Mouse (Mus musculus): ENCODE results near the gene Iqce. TPM values are rescaled to one million over a fixed set of nuclear protein-coding genes. Genes with fewer than 3 reads are reported as not detected.

Iqce gene
- polyA plus RNA-seq, 1 experiment from 2014 or later = 4.1 TPM

- H3K4me1 ChIP-seq (replicated peaks) = peaks cover 18% of the 10 kb centered on the region
- no peak overlapping the region for H3K4me3 ChIP-seq (replicated peaks)
- H3K4me2 ChIP-seq = no peak overlapping the region
- 73% methylated on average over 10 of the region's 10 CpGs for WGBS (ENCODE audit: insufficient replicate concordance)
- H3K27me3 ChIP-seq = no peaks in the 10 kb centered on the region
- H3K9ac ChIP-seq = no peak overlapping the region
- H3K27ac ChIP-seq (replicated peaks) = no peak overlapping the region
- no peaks in the 10 kb centered on the region for H3K9me3 ChIP-seq (replicated peaks)
- no peak for ATAC-seq (ENCODE audit: insufficient read depth)
- H3K36me3 ChIP-seq (replicated peaks) = peaks cover 26% of the 10 kb centered on the region
Observed at GRCm38 (mm10) chr5:140621517-140621916, 80.7 kb downstream of the Iqce start.

- Histone ChIP-seq H3K4me2 (no peak overlapping the region), H3K9me3 (replicated peaks) (no peaks in the 10 kb centered on the region), H3K36me3 (replicated peaks) (peaks cover 26% of the 10 kb centered on the region), H3K4me1 (replicated peaks) (peaks cover 23% of the 10 kb centered on the region), H3K27me3 (no peaks in the 10 kb centered on the region), H3K9ac (no peak overlapping the region), H3K27ac (replicated peaks) (no peak overlapping the region), H3K4me3 (replicated peaks) (no peak overlapping the region)
- 61% methylated on average over 9 of the region's 9 CpGs for WGBS (ENCODE audit: insufficient replicate concordance)
- no peak for ATAC-seq (ENCODE audit: insufficient read depth)
Observed at GRCm38 (mm10) chr5:140621092-140621491, 81.1 kb downstream of the Iqce start.

GRCm38 (mm10) chr5:140619895-140620736 is 82.1 kb downstream of the Iqce start:
- ATAC-seq (ENCODE audit: insufficient read depth) = no peak
- Histone ChIP-seq H3K36me3 (replicated peaks) (peaks cover 22% of the 10 kb centered on the region; the same call in 1 of the 2 replicates), H3K4me2 (no peak overlapping the region), H3K27me3 (no peaks in the 10 kb centered on the region), H3K4me1 (replicated peaks) (peaks cover 31% of the 10 kb centered on the region), H3K4me3 (replicated peaks) (no peak overlapping the region), H3K9ac (no peak overlapping the region), H3K27ac (replicated peaks) (no peak overlapping the region), H3K9me3 (replicated peaks) (no peaks in the 10 kb centered on the region)
- 37% methylated on average over 7 of the region's 7 CpGs for WGBS (ENCODE audit: insufficient replicate concordance)

GRCm38 (mm10) chr5:140619151-140619771 is 82.9 kb downstream of the Iqce start:
- H3K4me3 ChIP-seq (replicated peaks) = no peak overlapping the region
- WGBS (ENCODE audit: insufficient replicate concordance) = 7% methylated on average over 6 of the region's 6 CpGs
- no peak for ATAC-seq (ENCODE audit: insufficient read depth)
- H3K36me3 ChIP-seq (replicated peaks) = peaks cover 22% of the 10 kb centered on the region
- no peak overlapping the region for H3K27ac ChIP-seq (replicated peaks)
- H3K4me2 ChIP-seq = no peak overlapping the region
- no peaks in the 10 kb centered on the region for H3K27me3 ChIP-seq
- peaks cover 40% of the 10 kb centered on the region for H3K4me1 ChIP-seq (replicated peaks)
- no peaks in the 10 kb centered on the region for H3K9me3 ChIP-seq (replicated peaks)
- no peak overlapping the region for H3K9ac ChIP-seq

GRCm38 (mm10) chr5:140617714-140618113 is 84.5 kb downstream of the Iqce start:
- H3K9ac ChIP-seq = no peak overlapping the region
- no peak overlapping the region for H3K4me2 ChIP-seq
- WGBS (ENCODE audit: insufficient replicate concordance) = 23% methylated on average over 5 of the region's 5 CpGs
- H3K4me1 ChIP-seq (replicated peaks) = peaks cover 55% of the 10 kb centered on the region
- peaks cover under 1% of the 10 kb centered on the region; the same call in 1 of the 2 replicates for H3K27me3 ChIP-seq
- H3K27ac ChIP-seq (replicated peaks) = peak overlapping the region; percentile 73
- no peak overlapping the region for H3K4me3 ChIP-seq (replicated peaks)
- H3K9me3 ChIP-seq (replicated peaks) = no peaks in the 10 kb centered on the region
- H3K36me3 ChIP-seq (replicated peaks) = peaks cover 30% of the 10 kb centered on the region
- ATAC-seq (ENCODE audit: insufficient read depth) = peak; percentile 32; the same call in 1 of the 2 replicates

GRCm38 (mm10) chr5:140616691-140617090 is 85.5 kb downstream of the Iqce start:
- no peak overlapping the region for H3K4me3 ChIP-seq (replicated peaks)
- H3K9me3 ChIP-seq (replicated peaks) = no peaks in the 10 kb centered on the region
- H3K36me3 ChIP-seq (replicated peaks) = peaks cover 41% of the 10 kb centered on the region
- peaks cover 9% of the 10 kb centered on the region; the same call in 1 of the 2 replicates for H3K27me3 ChIP-seq
- no peak for ATAC-seq (ENCODE audit: insufficient read depth)
- no peak overlapping the region for H3K4me2 ChIP-seq
- peak overlapping the region; percentile 73 for H3K27ac ChIP-seq (replicated peaks)
- H3K4me1 ChIP-seq (replicated peaks) = peaks cover 65% of the 10 kb centered on the region
- H3K9ac ChIP-seq = no peak overlapping the region; the same call in 1 of the 2 replicates
- WGBS (ENCODE audit: insufficient replicate concordance) = 30% methylated on average over 9 of the region's 9 CpGs

GRCm38 (mm10) chr5:140616110-140616503 is 86.1 kb downstream of the Iqce start:
- Histone ChIP-seq H3K27ac (replicated peaks) (peak overlapping the region; percentile 73), H3K9ac (no peak overlapping the region), H3K9me3 (replicated peaks) (no peaks in the 10 kb centered on the region), H3K4me1 (replicated peaks) (peaks cover 71% of the 10 kb centered on the region), H3K4me2 (no peak overlapping the region), H3K36me3 (replicated peaks) (peaks cover 45% of the 10 kb centered on the region), H3K4me3 (replicated peaks) (no peak overlapping the region), H3K27me3 (peaks cover 14% of the 10 kb centered on the region; the same call in 1 of the 2 replicates)
- WGBS (ENCODE audit: insufficient replicate concordance) = 48% methylated on average over 6 of the region's 6 CpGs
- ATAC-seq (ENCODE audit: insufficient read depth) = no peak

GRCm38 (mm10) chr5:140615321-140616109 is 86.7 kb downstream of the Iqce start:
- 59% methylated on average over 10 of the region's 10 CpGs for WGBS (ENCODE audit: insufficient replicate concordance)
- Histone ChIP-seq H3K4me1 (replicated peaks) (peaks cover 77% of the 10 kb centered on the region), H3K9ac (no peak overlapping the region), H3K4me3 (replicated peaks) (no peak overlapping the region; the same call in 1 of the 2 replicates), H3K27ac (replicated peaks) (peak overlapping the region; percentile 83), H3K36me3 (replicated peaks) (peaks cover 45% of the 10 kb centered on the region), H3K4me2 (peak overlapping the region; percentile 58), H3K9me3 (replicated peaks) (no peaks in the 10 kb centered on the region), H3K27me3 (peaks cover 20% of the 10 kb centered on the region; the same call in 1 of the 2 replicates)
- ATAC-seq (ENCODE audit: insufficient read depth) = no peak

- peaks cover 84% of the 10 kb centered on the region for H3K4me1 ChIP-seq (replicated peaks)
- peak; percentile 74 for ATAC-seq (ENCODE audit: insufficient read depth)
- no peak overlapping the region; the same call in 1 of the 2 replicates for H3K4me3 ChIP-seq (replicated peaks)
- H3K27me3 ChIP-seq = peaks cover 27% of the 10 kb centered on the region
- H3K4me2 ChIP-seq = peak overlapping the region; percentile 58
- peak overlapping the region; percentile 83 for H3K27ac ChIP-seq (replicated peaks)
- WGBS (ENCODE audit: insufficient replicate concordance) = 15% methylated on average over 4 of the region's 4 CpGs
- H3K36me3 ChIP-seq (replicated peaks) = peaks cover 45% of the 10 kb centered on the region
- no peaks in the 10 kb centered on the region for H3K9me3 ChIP-seq (replicated peaks)
- H3K9ac ChIP-seq = 0 out of 2 replicates have a peak overlapping the region, but pooled peaks have one; percentile 20
Observed at GRCm38 (mm10) chr5:140614837-140615236, 87.3 kb downstream of the Iqce start.

GRCm38 (mm10) chr5:140614141-140614540 is 88.0 kb downstream of the Iqce start:
- H3K9ac ChIP-seq = 0 out of 2 replicates have a peak overlapping the region, but pooled peaks have one; percentile 20
- peak overlapping the region; percentile 83 for H3K27ac ChIP-seq (replicated peaks)
- 79% methylated on average over 10 of the region's 10 CpGs for WGBS (ENCODE audit: insufficient replicate concordance)
- no peak for ATAC-seq (ENCODE audit: insufficient read depth)
- H3K4me2 ChIP-seq = peak overlapping the region; percentile 58; the same call in 1 of the 2 replicates
- peaks cover 34% of the 10 kb centered on the region for H3K27me3 ChIP-seq
- peaks cover 45% of the 10 kb centered on the region for H3K36me3 ChIP-seq (replicated peaks)
- H3K9me3 ChIP-seq (replicated peaks) = no peaks in the 10 kb centered on the region
- peaks cover 91% of the 10 kb centered on the region for H3K4me1 ChIP-seq (replicated peaks)
- no peak overlapping the region for H3K4me3 ChIP-seq (replicated peaks)

Measured in liver, embryonic 15.5 days (tissue).